Mouse (Mus musculus): Measurements from ENCODE around the gene Ndufs1.

DNA sequence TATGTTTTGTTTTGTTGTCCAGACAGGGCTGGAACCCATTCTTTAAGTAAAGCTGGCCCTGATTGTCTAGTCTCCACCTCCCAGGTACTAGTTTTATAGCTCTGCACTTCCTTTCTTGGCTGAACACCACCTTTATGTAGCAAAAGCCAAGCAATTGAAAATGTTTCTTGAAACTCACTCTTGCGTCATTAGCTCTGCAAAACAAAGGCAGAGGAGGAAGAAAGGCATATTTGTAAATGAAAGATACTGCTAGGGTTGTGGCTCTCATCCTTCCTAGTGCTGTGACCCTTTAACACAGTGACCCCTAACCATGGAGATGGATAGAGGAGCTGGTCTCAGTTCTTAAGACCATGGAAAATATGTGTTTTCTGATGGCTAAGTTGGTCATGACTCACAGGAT is 25.0 kb upstream of the Ndufs1 start:
- no peak for TF ChIP-seq CTCF (IDR thresholded peaks at IDR 0.05; ENCODE audit: borderline replicate concordance, insufficient read depth, low read depth, low read length)
- no peak for TF ChIP-seq POLR2A (IDR thresholded peaks at IDR 0.05; ENCODE audit: borderline replicate concordance, insufficient read depth, low read length)

All from cerebellum, adult 2 months (tissue).